Mouse (Mus musculus): ENCODE data around the gene Clp1. TPM values are rescaled to one million over a fixed set of nuclear protein-coding genes. Genes with fewer than 3 reads are reported as not detected.

Gene Clp1
- total RNA-seq, 1 experiment from 2014 or later = 50.2 TPM

Other genes with a start within 250 kb of the Clp1 start
- gene Ctnnd1, start 76.6 kb downstream of the Clp1 start, total RNA-seq (2017) = 2.1 and 4.2 TPM in 2 replicates
- not detected in 2 replicates for gene Btbd18, start 68.3 kb downstream of the Clp1 start, total RNA-seq (2017)
- 20.6 and 24.8 TPM in 2 replicates for gene Selenoh, start 56.6 kb downstream of the Clp1 start, total RNA-seq (2017)
- 0.12 TPM in 1 of 2 replicates, not detected in the other for gene Gm28635, start 49.3 kb downstream of the Clp1 start, total RNA-seq (2017)
- 14.5 and 16.5 TPM in 2 replicates for gene Med19, start 48.9 kb downstream of the Clp1 start, total RNA-seq (2017)
- gene Tmx2, start 48.2 kb downstream of the Clp1 start, total RNA-seq (2017) = 18.4 and 20.1 TPM in 2 replicates
- gene Zdhhc5, start 12.2 kb downstream of the Clp1 start, total RNA-seq (2017) = 33.3 and 37.8 TPM in 2 replicates
- gene Ypel4, start 6.7 kb upstream of the Clp1 start, total RNA-seq (2017) = 0.23 and 0.25 TPM in 2 replicates
- gene Gm19426, start 16.3 kb upstream of the Clp1 start, total RNA-seq (2017) = not detected in 2 replicates
- gene Serping1, start 48.1 kb upstream of the Clp1 start, total RNA-seq (2017) = not detected in 2 replicates
- gene Ube2l6, start 71.5 kb upstream of the Clp1 start, total RNA-seq (2017) = 95.3 and 99.8 TPM in 2 replicates
- not detected in 2 replicates for gene Smtnl1, start 95.3 kb upstream of the Clp1 start, total RNA-seq (2017)
- 10.0 and 10.3 TPM in 2 replicates for gene Timm10, start 99.6 kb upstream of the Clp1 start, total RNA-seq (2017)
- 3.4 and 4.7 TPM in 2 replicates for gene Slc43a1, start 111.5 kb upstream of the Clp1 start, total RNA-seq (2017)
- not detected in 2 replicates for gene Rtn4rl2, start 159.4 kb upstream of the Clp1 start, total RNA-seq (2017)
- 2.7 and 2.9 TPM in 2 replicates for gene Slc43a3, start 209.2 kb upstream of the Clp1 start, total RNA-seq (2017)